Mouse (Mus musculus): Measurements from ENCODE around the gene Afmid.
A peak's percentile ranks its signal among the peaks of the same experiment; 100 is the strongest.
"Not testable (repeated sequence)": the region's sequence is repeated elsewhere in the genome, so short reads cannot be mapped to it uniquely, and the experiment has no call there.

The Afmid gene

DNA sequence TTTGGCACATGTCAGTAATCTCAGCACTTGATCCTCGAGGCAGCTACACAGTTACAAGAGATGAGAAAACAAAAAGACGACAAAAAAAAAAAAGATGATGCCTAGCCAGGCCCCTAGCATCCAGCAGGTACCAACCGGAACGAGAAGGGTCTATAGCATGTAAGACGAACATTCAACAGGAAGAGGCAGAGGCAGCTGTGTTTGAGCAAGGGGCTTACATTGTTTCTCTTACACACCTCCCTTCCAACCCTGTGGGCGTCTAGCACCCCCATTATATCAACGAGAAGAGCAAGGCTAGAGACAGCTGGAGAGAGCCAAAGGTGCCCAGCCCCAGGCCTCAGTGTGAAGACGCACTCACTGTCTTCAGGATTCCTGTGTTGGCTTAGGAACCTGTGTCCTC is 1.2 kb downstream of the Afmid start:
- no peak for DNase-seq

DNA sequence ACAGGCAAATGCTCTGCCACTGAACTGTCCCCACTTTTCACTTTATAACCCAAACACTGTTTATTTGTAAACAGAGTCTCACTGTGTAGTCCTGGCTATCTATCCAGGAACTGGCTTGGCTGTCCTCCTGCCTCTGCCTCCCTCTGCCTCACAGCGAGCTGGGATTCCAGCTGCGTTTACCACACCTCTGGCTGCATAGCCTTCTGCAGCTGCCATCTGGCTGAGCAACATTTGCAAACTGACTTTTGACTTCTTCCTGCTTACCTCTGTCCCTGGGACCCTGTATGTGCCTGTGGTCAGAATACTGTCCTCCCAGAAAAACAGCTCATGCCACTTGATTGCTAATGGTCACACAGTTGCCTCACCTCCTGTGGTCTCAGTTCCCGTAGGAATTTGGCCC is 1.7 kb downstream of the Afmid start:
- no peak for DNase-seq

GRCm38 (mm10) chr11:117828149-117828887 is 2.6 kb downstream of the Afmid start:
- DNase-seq = peak; percentile 82

DNA sequence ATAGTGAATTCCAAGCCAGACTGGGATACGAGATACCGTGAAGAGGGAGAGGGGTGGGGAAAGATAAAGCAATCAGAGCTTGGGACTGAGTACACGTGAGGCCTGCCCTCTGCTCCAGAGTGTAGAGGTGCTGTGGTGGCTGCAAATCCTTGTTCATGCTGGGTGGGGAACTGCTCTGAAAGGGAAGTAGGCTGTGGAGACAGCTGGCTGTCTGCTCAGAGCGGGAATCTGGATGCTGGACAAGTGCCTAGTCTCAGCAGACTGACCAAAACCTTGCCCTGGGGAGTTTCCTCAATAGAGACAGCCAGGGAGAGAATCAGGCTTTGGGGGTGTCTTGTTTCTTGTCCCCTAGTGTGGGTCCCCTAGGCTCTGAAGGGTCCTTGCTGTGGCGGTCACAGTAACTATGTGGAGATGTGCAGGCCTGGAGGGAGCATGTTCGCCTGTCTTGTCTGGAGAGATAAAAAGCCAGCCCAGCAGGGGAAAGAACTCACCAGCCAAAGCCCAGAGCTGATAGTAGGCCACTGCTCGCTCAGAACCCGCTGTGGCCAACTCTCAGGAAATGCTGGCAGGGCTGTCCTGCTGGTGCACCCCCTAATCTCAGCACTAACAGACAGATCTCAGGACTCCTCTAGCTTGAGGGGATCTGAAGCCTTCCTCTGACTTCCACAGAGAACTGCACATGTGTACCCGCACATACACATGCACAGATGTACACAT is 3.3 kb downstream of the Afmid start:
- no peak for DNase-seq

GRCm38 (mm10) chr11:117829671-117830215 is 4.0 kb downstream of the Afmid start:
- no peak for DNase-seq

DNA sequence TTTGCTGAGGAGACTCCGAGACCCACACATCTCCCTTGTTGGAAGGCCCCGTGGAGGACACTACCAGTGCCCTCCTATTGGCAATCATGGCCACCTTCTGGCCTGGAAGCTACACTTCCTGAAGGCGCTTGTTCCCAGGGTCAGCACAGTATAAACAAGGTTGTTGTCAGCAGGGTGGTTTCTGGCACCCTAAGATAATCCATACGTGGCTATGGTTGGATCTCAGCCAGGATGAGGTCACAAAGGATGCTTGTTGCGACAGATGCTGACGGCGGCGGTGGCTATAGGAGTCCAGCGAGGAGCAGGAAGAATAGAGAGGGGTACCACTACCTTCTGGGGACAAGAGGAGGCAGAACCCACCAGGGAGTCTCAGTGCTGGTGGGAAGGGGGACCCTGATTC is 4.7 kb downstream of the Afmid start:
- DNase-seq = no peak

DNA sequence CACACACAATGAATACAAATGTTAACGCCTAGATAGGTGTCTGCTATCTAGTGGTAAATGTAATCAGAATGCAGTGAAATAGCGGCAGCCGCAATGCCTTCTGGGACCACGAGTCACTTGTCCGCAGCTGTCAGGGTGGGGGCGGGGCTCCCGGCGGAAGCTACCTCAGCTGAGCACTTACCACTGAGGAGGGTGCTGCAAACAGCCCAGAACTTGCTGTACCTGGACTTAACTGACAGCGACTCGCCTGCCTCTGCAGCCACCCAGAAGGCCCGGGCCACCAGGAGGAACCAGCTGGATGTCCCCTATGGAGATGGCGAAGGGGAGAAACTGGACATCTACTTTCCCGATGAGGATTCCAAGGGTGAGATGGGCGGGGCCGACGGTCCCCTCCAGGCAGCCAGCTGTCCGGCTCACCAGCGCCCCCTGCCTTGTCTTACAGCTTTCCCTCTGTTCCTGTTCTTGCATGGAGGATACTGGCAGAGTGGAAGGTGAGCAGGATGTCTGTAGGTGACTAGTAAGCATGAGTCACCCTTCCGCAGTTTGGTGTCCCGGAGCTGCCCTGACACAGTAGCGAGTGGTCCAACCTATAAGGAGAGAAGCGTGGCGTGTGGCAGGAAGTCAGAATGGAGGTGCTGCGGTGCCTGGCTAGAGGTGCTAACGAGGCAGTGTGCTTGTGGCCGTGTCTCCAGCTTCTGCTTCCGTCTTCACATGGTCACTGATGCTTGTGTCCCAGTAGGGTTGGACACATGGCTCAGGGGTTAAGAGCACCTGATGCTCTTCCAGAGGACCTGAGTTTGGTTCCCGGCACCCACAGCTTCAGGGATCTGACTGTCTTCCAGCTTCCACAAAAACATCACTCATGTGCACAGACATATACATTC is 6.6 kb downstream of the Afmid start:
- DNase-seq = peak; percentile 94 to 95

- DNase-seq = not testable (repeated sequence)
Measured at GRCm38 (mm10) chr11:117833509-117833908, 7.8 kb downstream of the Afmid start.

DNA sequence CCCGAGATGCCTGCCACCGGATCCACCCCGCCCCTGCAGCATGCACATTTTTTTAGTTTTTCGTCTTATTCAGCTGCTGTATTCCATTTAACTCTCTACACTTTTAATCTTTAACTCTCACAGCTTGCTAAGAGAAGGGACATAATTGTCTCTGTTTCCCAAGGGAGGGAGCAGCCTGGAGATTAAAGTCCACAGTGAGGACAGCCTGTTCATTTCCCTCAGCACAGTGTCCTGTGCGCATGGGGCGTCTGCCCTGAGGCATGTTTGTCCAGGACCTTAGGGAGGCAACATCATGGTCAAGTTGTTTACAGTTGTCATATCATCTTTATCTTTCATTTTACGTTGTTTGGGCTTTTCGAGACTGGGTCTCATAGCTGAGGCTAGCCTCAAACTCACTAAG is 8.4 kb downstream of the Afmid start:
- DNase-seq = no peak

DNA sequence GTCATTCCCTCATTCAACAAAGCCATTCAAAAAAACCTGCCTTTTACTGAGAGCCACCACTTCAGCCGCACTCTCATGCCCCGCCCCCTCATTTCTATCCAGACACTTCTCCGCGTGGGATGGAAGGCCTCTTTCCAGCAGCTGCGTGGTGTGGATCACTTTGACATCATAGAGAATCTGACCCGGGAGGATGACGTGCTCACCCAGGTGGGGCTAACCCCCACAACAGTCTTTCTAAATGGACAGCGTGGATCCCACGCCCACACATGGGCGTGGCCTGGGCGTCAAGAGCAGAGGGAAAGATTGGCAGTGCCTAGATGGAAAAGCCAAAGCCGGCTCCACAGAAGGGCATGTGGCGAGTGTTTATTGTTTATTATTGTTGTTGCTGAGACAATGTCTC is 10.6 kb downstream of the Afmid start:
- no peak for DNase-seq

DNA sequence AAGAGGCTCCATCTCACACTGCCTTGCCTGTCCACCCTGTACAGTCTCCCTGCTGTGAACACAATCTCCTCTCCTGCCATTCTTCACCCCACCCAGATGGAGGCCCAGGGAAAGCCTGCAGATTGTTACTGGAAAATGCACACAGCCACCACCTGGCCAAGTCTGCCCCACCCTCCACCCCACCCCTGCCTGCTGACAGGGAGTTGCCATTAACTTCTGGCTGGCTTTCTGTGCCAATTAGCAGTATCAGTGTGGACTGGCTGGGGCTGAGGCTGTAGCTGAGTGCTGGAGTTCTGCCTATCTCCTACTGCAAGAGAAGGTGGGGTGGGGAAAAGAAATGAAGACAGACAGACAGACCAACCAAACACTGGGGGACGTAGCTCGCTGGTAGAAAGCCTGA is 12.8 kb downstream of the Afmid start:
- DNase-seq = no peak

DNA sequence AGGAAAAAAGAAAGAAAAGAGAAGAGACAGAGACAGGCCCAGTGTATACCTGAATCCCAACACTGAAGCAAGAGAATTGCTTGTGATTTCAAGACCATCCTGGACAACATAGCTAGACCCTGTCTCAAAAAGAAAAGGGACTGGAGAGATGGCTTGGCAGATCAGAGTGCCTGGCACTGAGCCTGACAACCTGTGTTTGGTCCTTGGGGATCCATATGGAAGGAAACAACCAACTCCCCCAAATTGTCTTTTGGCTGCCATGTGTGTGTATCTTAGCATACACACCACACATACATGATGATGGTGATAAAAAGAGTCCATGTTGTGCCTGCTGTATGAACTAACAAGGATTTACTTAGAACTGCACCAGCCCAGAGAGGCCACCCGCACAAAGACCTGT is 13.3 kb downstream of the Afmid start:
- DNase-seq = no peak

DNA sequence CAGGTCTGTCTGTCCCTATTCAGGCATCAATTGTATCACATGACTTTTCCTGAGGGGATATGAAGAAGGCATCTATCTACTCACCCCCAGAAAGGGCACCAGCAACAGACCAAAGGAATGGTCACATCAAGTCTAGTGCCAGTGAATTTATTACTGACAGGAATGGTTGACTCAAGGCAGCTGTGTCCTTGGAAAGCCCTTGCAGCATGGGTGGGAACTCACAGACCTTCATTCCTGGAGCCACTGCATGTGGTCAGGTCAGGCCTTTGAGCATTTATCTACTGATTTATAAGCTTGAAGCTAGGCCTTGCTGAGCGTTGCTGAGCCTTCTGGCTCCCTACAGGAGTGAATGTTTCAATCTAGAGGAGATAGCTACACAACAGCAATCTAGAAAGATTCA is 15.2 kb downstream of the Afmid start:
- DNase-seq = no peak

DNA sequence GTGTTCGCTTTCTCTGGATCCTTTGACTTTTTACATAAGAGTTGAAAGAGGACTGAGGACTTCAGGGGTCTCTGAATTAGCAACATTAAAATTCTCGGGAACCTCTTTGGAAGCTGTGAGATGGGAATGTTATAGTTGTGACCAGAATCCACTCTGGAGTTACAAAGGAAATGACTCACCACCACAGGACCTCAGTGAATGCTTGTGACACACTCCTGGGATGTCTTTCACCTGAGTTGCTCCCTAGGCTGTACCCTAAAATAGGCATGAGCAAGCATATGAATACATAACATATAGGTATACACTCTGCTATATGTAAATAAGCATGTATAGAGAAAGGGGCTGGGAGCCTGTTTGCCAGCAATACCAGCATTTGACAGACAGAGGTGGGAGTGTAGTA is 17.7 kb downstream of the Afmid start:
- DNase-seq = no peak

DNA sequence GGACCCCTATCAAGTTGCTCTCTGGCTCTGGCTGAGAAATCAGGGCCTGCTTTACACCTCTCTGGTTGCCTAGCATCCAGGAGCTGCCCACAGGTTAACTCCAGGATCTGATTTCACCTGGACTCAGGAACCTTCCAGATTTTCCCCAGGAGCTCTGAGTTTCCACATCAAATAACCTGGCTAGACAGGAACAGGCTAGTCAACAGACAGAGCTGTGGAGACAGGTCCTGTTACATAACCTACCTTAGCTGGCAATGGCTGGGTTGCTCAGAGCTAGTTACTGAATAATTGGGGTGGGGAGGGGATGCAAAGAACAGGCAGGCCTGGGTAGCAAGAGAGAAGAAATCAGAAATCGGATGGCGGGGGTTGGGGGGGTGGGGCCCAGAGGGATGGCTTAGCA is 19.3 kb downstream of the Afmid start:
- DNase-seq = no peak

DNA sequence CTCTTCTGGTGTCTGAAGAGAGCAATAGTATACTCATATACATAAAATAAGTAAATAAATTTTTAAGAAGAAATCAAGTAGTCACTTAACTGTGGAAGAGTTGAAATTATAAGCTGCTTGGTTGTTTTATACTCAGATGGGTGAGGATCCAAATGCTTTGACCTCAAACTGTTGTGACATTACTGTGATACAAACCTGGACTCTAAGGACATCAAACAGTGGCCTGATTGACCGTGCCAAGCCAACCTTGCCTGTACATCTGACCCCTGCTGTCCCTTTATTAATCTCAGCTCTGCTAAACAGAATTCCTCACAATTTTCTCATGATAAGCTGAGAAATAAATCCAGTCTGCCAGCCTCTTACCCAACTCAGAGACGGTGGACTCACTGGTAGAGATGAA is 19.9 kb downstream of the Afmid start:
- no peak for DNase-seq

- peak in 1 of 2 experiments; percentile 40 for DNase-seq
Measured at GRCm38 (mm10) chr11:117846640-117847039, 20.9 kb downstream of the Afmid start.

- DNase-seq = no peak
Measured at GRCm38 (mm10) chr11:117847593-117848215, 22.0 kb downstream of the Afmid start.

GRCm38 (mm10) chr11:117848271-117848984 is 22.7 kb downstream of the Afmid start:
- DNase-seq = peak in 1 of 2 experiments; percentile 52

DNA sequence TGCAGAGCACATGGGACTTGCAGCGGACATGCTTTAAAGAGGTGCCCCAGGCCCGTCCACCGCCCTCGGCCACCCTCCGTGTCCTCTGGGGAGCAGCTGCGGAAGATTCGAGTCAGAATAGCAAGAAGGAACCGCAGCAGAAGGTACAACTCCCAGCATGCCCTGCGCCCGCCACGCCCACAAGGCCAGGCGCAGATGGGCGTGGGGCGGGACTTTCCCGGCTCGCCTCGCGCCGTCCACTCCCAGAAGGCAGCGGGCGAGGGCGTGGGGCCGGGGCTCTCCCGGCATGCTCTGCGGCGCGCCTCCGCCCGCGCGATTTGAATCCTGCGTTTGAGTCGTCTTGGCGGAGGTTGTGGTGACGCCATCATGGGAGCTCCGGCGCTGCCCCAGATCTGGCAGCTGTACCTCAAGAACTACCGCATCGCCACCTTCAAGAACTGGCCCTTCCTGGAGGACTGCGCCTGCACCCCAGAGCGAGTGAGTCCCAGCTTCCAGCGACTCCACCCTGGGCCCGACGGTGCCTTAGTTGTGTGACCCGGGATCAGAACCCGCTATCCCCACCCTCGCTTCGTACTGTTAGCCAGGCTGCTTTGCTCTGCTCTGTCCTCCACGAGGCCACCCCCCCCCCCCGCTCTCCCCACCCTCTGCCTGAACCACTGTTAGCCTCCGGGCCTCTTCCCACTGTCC is 23.4 kb downstream of the Afmid start, which contains the start of gene Birc5:
Gene Birc5 (plus strand): TSS at position 267 of the 687 bp plus-strand sequence.
- DNase-seq = peak; percentile 99

DNA sequence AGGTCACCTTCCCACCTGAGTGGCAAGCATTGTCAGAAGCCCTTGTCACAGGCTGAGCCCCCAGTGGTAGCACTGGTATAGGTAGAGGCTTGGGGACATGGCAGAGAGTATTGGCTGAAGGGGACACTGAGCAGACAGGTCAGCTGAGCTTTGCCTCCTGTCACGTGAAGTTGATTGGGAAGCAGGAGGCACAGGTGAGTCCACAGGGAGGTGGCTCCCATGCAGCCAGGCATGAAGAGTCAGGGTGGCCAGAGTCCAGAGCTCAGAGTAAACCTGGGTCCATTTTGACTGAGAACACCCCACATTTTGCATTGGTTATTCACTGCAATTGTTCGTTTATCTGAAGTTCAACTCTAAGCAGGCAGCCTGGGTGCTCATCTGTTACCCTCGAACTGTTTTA is 27.2 kb downstream of the Afmid start:
- no peak for DNase-seq

Data from B cell, adult 2 months (primary cell).